Mouse (Mus musculus) liver, embryonic 14.5 days (tissue): Measurements from ENCODE around the gene Il4.
A peak's percentile ranks its signal among the peaks of the same experiment; 100 is the strongest.

Experiments
- CTCF ChIP-seq: IDR thresholded peaks from 2 replicates; pipeline ENCODE4 v1.5.1; 2016; ENCODE audit warnings: antibody characterized with exemption, low read depth, control low read depth
- EP300 ChIP-seq: IDR thresholded peaks from 2 replicates; pipeline ENCODE4 v1.6.1; 2016; ENCODE audit warnings: antibody characterized with exemption, low read depth

GRCm38 (mm10) chr11:53619428-53619827 is 959 bp upstream of the Il4 start:
- TF ChIP-seq CTCF (no peak), EP300 (peak; percentile 7; the same call in 1 of the 2 replicates)
